Mouse (Mus musculus) E14TG2a.4 (cell line): ENCODE data around the gene Shroom3.

ENCODE experiments used
- CTCF ChIP-seq: conservative IDR thresholded peaks from 2 replicates; pipeline ENCODE4 v1.5.1; 2014; ENCODE audit warnings: low read length
- NANOG ChIP-seq: IDR thresholded peaks from 2 replicates; pipeline ENCODE4 v1.6.1; 2014; ENCODE audit warnings: borderline replicate concordance, low read length, mixed read lengths
- POU5F1 ChIP-seq: IDR thresholded peaks from 2 replicates; pipeline ENCODE4 v1.6.1; 2014; ENCODE audit warnings: low read length, borderline replicate concordance

GRCm38 (mm10) chr5:92774419-92774818, 91.2 kb downstream of the Shroom3 start:
- TF ChIP-seq CTCF (no peak), NANOG (no peak), POU5F1 (no peak)
